Mouse (Mus musculus) C2C12 (cell line): ENCODE data around the gene Samd8.

Source experiments
- CEBPB ChIP-seq: IDR thresholded peaks from one replicate; pipeline ENCODE4 v1.6.1; 2011; ENCODE audit warnings: low read depth, mild to moderate bottlenecking, control low read depth, moderate library complexity
- CTCF ChIP-seq: IDR thresholded peaks from one replicate; pipeline ENCODE4 v1.5.1; 2011; ENCODE audit not compliant: control insufficient read depth, insufficient read depth, insufficient read length
- MAX ChIP-seq: IDR thresholded peaks from one replicate; pipeline ENCODE4 v1.6.1; 2011; ENCODE audit warnings: mild to moderate bottlenecking, control low read depth
- MYOD1 ChIP-seq: IDR thresholded peaks from one replicate; pipeline ENCODE4 v1.6.1; 2011; ENCODE audit warnings: low read depth; ENCODE audit not compliant: control insufficient read depth, insufficient read length
- MYOG ChIP-seq: IDR thresholded peaks from one replicate; pipeline ENCODE4 v1.6.1; 2011; ENCODE audit not compliant: control insufficient read depth, insufficient read length; ENCODE audit errors: extremely low read depth
- USF1 ChIP-seq: IDR thresholded peaks from one replicate; pipeline ENCODE4 v1.6.1; 2011; ENCODE audit warnings: low read depth, mild to moderate bottlenecking, control low read depth, moderate library complexity

DNA sequence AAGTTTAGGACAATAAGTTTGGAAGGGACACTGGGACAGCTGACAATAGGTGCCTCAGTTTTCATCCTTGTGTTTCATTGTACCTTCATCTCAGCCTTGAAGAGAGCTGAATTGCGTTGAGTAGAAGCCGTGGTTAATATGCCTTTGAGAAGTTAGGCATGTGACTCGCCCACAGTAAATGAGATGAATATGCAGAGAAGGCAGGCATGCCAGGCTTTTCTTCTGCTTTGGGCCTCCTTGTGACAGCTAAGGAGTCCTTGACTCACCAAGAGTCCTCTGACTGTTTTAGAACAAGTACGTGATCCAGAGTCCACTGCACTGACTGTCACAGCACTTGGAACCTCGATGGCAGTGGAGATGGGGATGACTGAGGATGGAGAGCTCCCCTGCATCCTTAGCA, 37.8 kb downstream of the Samd8 start:
- TF ChIP-seq CEBPB: no peak
- TF ChIP-seq CTCF: no peak
- TF ChIP-seq USF1: no peak
- no peak for TF ChIP-seq MYOG
- TF ChIP-seq MYOD1: no peak
- no peak for TF ChIP-seq MAX
